Comparison of ENCODE assay signal across 20 mouse cellular contexts in the genomic region with DNA sequence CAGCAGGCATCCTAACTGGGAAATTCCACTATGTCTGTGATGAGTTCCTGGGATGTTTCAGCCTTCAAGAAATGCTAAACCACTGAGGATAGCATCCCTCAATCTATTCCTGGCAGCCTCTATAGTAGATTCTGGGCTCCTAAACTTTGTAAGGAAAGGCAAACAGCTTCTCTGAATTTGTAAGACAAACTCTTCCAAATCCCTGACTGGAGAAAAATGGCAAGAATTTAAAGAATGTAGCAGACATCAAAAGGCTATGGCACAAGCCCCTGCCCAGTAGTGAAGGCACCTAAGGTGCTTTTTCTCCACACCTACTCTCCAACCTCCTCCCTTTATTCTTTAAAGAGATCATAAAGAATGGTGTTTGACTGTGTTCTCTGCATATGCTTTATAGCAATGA.
DNase-seq lines count a peak whose midpoint lies in the region; ATAC-seq and TF ChIP-seq lines count a peak whose summit lies in the region.
"Had no signal": no experiment of that assay in that cellular context is flagged by ENCODE, and none has a peak within 500 bp of the region (broad histone marks: within the 10 kb centered on the region; RNA-seq: fewer than 3 reads in every experiment).

No protein-coding gene starts in this region.

- POLR2A ChIA-PET in Patski (lab: Charles Lee) = no interaction called here

- H3K9ac ChIP-seq in ES-E14 (ENCODE audit: insufficient read depth, low read depth, low read length, poor library complexity, severe bottlenecking) = no peak overlapping the region
- no peak overlapping the region for H3K9ac ChIP-seq in intestine, embryonic 16.5 days (ENCODE audit: low read depth, low read length)
- H3K9ac ChIP-seq: embryonic facial prominence, embryonic 12.5 days; forebrain, embryonic 13.5 days; forebrain, embryonic 15.5 days; forebrain, postnatal 0 days had no signal

- H3K4me3 ChIP-seq in ES-E14 (ENCODE audit: insufficient read depth in 1 of 2, low read depth in 1 of 2, low read length in 2 of 2, poor library complexity in 1 of 2, severe bottlenecking in 1 of 2) = no peak overlapping the region
- H3K4me3 ChIP-seq in intestine, embryonic 16.5 days (ENCODE audit: low read length) = no peak overlapping the region
- H3K4me3 ChIP-seq: embryonic facial prominence, embryonic 10.5 days; embryonic facial prominence, embryonic 12.5 days; forebrain, embryonic 13.5 days; forebrain, embryonic 15.5 days had no signal

- CTCF ChIA-PET in Patski (lab: Charles Lee) = interaction anchor here (1.1 kb wide), 1 partner anchor 14 kb away, joined by 3 read pairs; no protein-coding TSS in a partner anchor

- no peaks in the 10 kb centered on the region for H3K36me3 ChIP-seq in ES-E14 (ENCODE audit: control insufficient read depth, insufficient read depth, low read length, poor library complexity, severe bottlenecking)
- H3K36me3 ChIP-seq in intestine, embryonic 16.5 days (ENCODE audit: control insufficient read depth, insufficient read depth, low read length) = no peaks in the 10 kb centered on the region
- H3K36me3 ChIP-seq: embryonic facial prominence, embryonic 10.5 days; embryonic facial prominence, embryonic 12.5 days; forebrain, embryonic 15.5 days had no signal

- no peak overlapping the region for H3K27ac ChIP-seq in ES-E14 (ENCODE audit: insufficient read depth, low read depth, low read length, poor library complexity, severe bottlenecking)
- H3K27ac ChIP-seq in intestine, embryonic 16.5 days (ENCODE audit: low read length) = no peak overlapping the region
- H3K27ac ChIP-seq: embryonic facial prominence, embryonic 10.5 days; embryonic facial prominence, embryonic 12.5 days; forebrain, embryonic 13.5 days; forebrain, embryonic 15.5 days had no signal

- in situ Hi-C loops in ES-E14 (cut with MboI; ENCODE audit: low sequenced_read_pairs in 2 of 2, unreplicated experiment in 2 of 2) (no loop called here), Patski (cut with MboI; ENCODE audit: low pct_unique_long_range_greater_than_20kb) (no loop called here)

- peak; percentile 39 for DNase-seq in ES-CJ7 (ENCODE audit: low read depth, low spot score)
- DNase-seq in ES-E14 (ENCODE audit: low read depth, low spot score) = peak; percentile 21
- DNase-seq in Patski (ENCODE audit: low read depth, low spot score) = no peak
- DNase-seq in ZHBTc4 (ENCODE audit: low read depth, low spot score) = peak; percentile 59
- no peak for DNase-seq in right cerebral cortex, postnatal 10 days (ENCODE audit: low spot score in 2 of 2)
- DNase-seq in adrenal gland, postnatal 4 days (ENCODE audit: low spot score in 2 of 2) = no peak
- DNase-seq: adrenal gland, adult 2 months; adrenal gland, postnatal 10 days; adrenal gland, postnatal 25 days; cerebellum, adult 11-12 months; cerebellum, adult 2 months; cerebellum, adult 9-10 months; cerebellum, postnatal 10 days; cerebellum, postnatal 25 days; forebrain, postnatal 0 days had no signal

- H3K4me2 ChIP-seq in intestine, embryonic 16.5 days (ENCODE audit: low read depth, low read length) = no peak overlapping the region
- H3K4me2 ChIP-seq: embryonic facial prominence, embryonic 12.5 days; forebrain, embryonic 13.5 days; forebrain, embryonic 15.5 days had no signal

- H3K9me3 ChIP-seq in ES-E14 (ENCODE audit: control insufficient read depth, insufficient read depth, low read depth, low read length) = no peaks in the 10 kb centered on the region
- no peaks in the 10 kb centered on the region for H3K9me3 ChIP-seq in intestine, embryonic 16.5 days (ENCODE audit: control insufficient read depth, low read length)
- H3K9me3 ChIP-seq: embryonic facial prominence, embryonic 10.5 days; embryonic facial prominence, embryonic 12.5 days; forebrain, embryonic 13.5 days; forebrain, embryonic 15.5 days had no signal

- no peaks in the 10 kb centered on the region for H3K27me3 ChIP-seq in Patski
- H3K27me3 ChIP-seq in intestine, embryonic 16.5 days (replicated peaks; ENCODE audit: control insufficient read depth, insufficient read depth, low read length) = no peaks in the 10 kb centered on the region
- H3K27me3 ChIP-seq: embryonic facial prominence, embryonic 12.5 days; forebrain, embryonic 13.5 days; forebrain, embryonic 15.5 days had no signal

- ATAC-seq in Patski = peak; percentile 65
- ATAC-seq in intestine, embryonic 16.5 days = no peak
- ATAC-seq: forebrain, embryonic 13.5 days; forebrain, embryonic 15.5 days; forebrain, postnatal 0 days had no signal

- no peak for TF ChIP-seq CTCF in Patski (IDR thresholded peaks at IDR 0.05)

- H3K4me1 ChIP-seq in ES-E14 (ENCODE audit: control insufficient read depth in 2 of 2, insufficient read depth in 2 of 2, low read length in 2 of 2, poor library complexity in 1 of 2) = no peaks in the 10 kb centered on the region
- H3K4me1 ChIP-seq in intestine, embryonic 16.5 days (ENCODE audit: control insufficient read depth, insufficient read depth, low read length) = no peaks in the 10 kb centered on the region
- H3K4me1 ChIP-seq: embryonic facial prominence, embryonic 12.5 days; forebrain, embryonic 13.5 days; forebrain, embryonic 15.5 days had no signal

TF ChIP-seq in ES-E14, 5 proteins besides CTCF, POLR2A, EP300 and RAD21:
- no peak for TF ChIP-seq ZC3H11A (IDR thresholded peaks at IDR 0.05; ENCODE audit: borderline replicate concordance, low read depth, low read length)
- TF ChIP-seq CHD2 (IDR thresholded peaks at IDR 0.05; ENCODE audit: low read depth, low read length) = no peak
- TF ChIP-seq ZNF384 (IDR thresholded peaks at IDR 0.05; ENCODE audit: low read depth, low read length) = no peak
- TF ChIP-seq HCFC1 (IDR thresholded peaks at IDR 0.05; ENCODE audit: borderline replicate concordance, insufficient read depth, low read length) = no peak
- TF ChIP-seq MAFK (IDR thresholded peaks at IDR 0.05; ENCODE audit: insufficient read depth, low read depth, low read length) = no peak

Comparison
In these comparisons a context has a peak if more than half of its experiments do, and no peak if none do; other contexts are left out.
1. DNase-seq: peak in ES-CJ7 (single experiment), ES-E14 (single experiment) and ZHBTc4 (single experiment); none in Patski (single experiment), right cerebral cortex, postnatal 10 days (0 of 2) and adrenal gland, postnatal 4 days (0 of 2).